Mouse (Mus musculus): Measurements from ENCODE around the gene Oser1. TPM values are rescaled to one million over a fixed set of nuclear protein-coding genes. Genes with fewer than 3 reads are reported as not detected.

Gene Oser1
- polyA plus RNA-seq, 1 experiment from 2014 or later = 83.2 TPM

DNA sequence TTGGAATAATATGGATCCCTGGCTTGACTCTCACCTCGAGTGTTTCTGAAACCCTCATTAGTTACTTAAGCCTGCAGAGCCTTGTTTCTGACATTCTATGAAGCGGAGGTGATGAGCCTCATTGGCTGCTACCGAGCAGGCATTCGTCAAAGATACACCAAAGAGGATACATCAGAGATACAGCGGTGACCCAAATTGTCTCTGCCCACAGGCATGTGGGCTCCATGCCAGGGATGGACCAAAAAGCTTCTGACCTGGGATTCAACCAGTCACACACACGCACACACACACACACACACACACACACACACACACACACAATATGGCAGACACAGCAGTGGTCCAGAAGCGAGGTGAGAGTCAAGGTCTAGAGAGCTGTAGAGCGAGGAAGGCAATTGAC lies 43.3 kb downstream of the Oser1 start:
- H3K4me1 ChIP-seq (replicated peaks; ENCODE audit: control insufficient read depth, insufficient read depth, low read length) = no peaks in the 10 kb centered on the region
- H3K9me3 ChIP-seq (ENCODE audit: control insufficient read depth, low read length) = no peaks in the 10 kb centered on the region
- H3K4me2 ChIP-seq (ENCODE audit: low read depth, low read length) = no peak overlapping the region
- H3K4me3 ChIP-seq (ENCODE audit: low read length) = no peak overlapping the region
- no peak overlapping the region for H3K27ac ChIP-seq (ENCODE audit: low read length)
- peaks cover 7% of the 10 kb centered on the region for H3K27me3 ChIP-seq (ENCODE audit: control insufficient read depth, insufficient read depth, low read depth, low read length)
- ATAC-seq (ENCODE audit: low read depth) = no peak
- WGBS = 76% methylated on average over 8 of the region's 8 CpGs
- no peaks in the 10 kb centered on the region for H3K36me3 ChIP-seq (ENCODE audit: control insufficient read depth, insufficient read depth, low read length)
- no peak overlapping the region for H3K9ac ChIP-seq (ENCODE audit: low read length)

DNA sequence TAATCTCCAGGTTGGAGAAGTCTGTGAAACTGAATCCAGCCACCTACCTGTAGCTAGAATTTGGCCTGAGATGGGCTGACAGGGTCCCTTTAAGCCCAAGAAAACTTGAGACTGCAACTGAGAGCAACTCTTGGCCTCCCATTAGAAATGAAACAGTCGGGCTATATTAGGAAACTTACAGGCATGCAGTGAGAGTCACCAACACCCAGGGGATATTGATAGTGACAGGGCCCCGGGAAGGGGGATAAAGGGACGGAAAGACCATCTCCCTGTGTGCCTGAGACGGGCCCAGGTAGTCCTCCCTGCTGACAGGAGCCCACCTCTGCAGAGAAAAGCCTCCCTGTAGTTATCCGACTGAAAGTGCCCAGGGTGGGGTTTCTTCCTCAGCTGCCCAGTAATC lies 45.1 kb downstream of the Oser1 start:
- no peaks in the 10 kb centered on the region for H3K9me3 ChIP-seq (ENCODE audit: control insufficient read depth, low read length)
- no peak for ATAC-seq (ENCODE audit: low read depth)
- H3K4me3 ChIP-seq (ENCODE audit: low read length) = no peak overlapping the region
- H3K27me3 ChIP-seq (ENCODE audit: control insufficient read depth, insufficient read depth, low read depth, low read length) = peaks cover 21% of the 10 kb centered on the region
- H3K36me3 ChIP-seq (ENCODE audit: control insufficient read depth, insufficient read depth, low read length) = peaks cover 8% of the 10 kb centered on the region; the same call in 1 of the 2 replicates
- H3K4me1 ChIP-seq (replicated peaks; ENCODE audit: control insufficient read depth, insufficient read depth, low read length) = no peaks in the 10 kb centered on the region
- no peak overlapping the region for H3K27ac ChIP-seq (ENCODE audit: low read length)
- WGBS = 67% methylated on average over 5 of the region's 5 CpGs
- no peak overlapping the region for H3K9ac ChIP-seq (ENCODE audit: low read length)
- no peak overlapping the region for H3K4me2 ChIP-seq (ENCODE audit: low read depth, low read length)

DNA sequence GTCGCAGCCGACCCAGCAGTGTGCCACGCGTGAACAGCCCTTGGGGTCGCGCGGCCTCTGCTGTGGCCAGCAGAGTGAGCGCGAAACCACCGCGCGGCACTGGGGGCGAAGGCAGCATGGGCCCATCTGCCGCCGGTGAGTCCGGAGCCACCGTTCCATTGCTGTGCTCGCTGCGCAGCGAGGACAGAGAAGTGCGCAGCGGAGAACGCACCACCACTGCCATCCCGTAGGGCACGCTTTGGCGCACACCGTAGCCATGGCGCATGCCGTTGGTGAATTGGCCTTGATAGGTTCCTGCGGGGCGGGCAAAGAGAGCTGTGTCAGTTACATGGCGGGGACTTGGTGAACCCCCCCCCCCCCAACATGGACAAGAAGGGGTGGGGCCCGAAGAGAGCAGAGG lies 48.4 kb downstream of the Oser1 start:
- Histone ChIP-seq H3K4me3 (ENCODE audit: low read length) (no peak overlapping the region), H3K27me3 (ENCODE audit: control insufficient read depth, insufficient read depth, low read depth, low read length) (peaks cover 21% of the 10 kb centered on the region), H3K4me1 (replicated peaks; ENCODE audit: control insufficient read depth, insufficient read depth, low read length) (no peaks in the 10 kb centered on the region), H3K4me2 (ENCODE audit: low read depth, low read length) (no peak overlapping the region), H3K9ac (ENCODE audit: low read length) (no peak overlapping the region), H3K9me3 (ENCODE audit: control insufficient read depth, low read length) (no peaks in the 10 kb centered on the region), H3K36me3 (ENCODE audit: control insufficient read depth, insufficient read depth, low read length) (peaks cover 8% of the 10 kb centered on the region; the same call in 1 of the 2 replicates), H3K27ac (ENCODE audit: low read length) (no peak overlapping the region)
- WGBS = 39% methylated on average over 33 of the region's 33 CpGs
- ATAC-seq (ENCODE audit: low read depth) = no peak; the same call in 1 of the 2 replicates

DNA sequence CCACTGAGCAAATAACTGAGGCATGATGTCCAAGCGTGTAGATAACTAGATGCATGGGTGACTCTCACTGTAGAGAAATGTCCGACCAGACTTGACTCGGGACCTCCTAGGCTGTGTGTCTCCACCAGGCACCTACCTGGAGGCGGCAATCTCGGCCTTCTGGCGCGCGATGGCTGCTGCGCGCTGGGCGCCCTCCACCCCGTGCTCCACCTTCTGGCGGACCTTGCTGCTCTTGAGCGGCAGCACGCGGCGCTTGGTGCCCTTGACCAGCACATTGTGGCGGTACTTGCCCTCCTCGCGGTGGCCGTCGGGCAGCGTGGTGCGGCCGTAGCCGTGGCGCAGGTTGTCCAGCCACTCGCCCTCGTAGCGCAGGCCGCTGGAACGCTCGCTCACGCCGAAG lies 49.0 kb downstream of the Oser1 start:
- Histone ChIP-seq H3K9ac (ENCODE audit: low read length) (no peak overlapping the region), H3K9me3 (ENCODE audit: control insufficient read depth, low read length) (no peaks in the 10 kb centered on the region), H3K27ac (ENCODE audit: low read length) (no peak overlapping the region), H3K4me1 (replicated peaks; ENCODE audit: control insufficient read depth, insufficient read depth, low read length) (0 out of 2 replicates have a peak, but pooled peaks cover under 1% of the 10 kb centered on the region), H3K36me3 (ENCODE audit: control insufficient read depth, insufficient read depth, low read length) (peaks cover 8% of the 10 kb centered on the region; the same call in 1 of the 2 replicates), H3K27me3 (ENCODE audit: control insufficient read depth, insufficient read depth, low read depth, low read length) (peaks cover 21% of the 10 kb centered on the region), H3K4me2 (ENCODE audit: low read depth, low read length) (no peak overlapping the region), H3K4me3 (ENCODE audit: low read length) (no peak overlapping the region)
- WGBS = 32% methylated on average over 35 of the region's 35 CpGs
- ATAC-seq (ENCODE audit: low read depth) = no peak

DNA sequence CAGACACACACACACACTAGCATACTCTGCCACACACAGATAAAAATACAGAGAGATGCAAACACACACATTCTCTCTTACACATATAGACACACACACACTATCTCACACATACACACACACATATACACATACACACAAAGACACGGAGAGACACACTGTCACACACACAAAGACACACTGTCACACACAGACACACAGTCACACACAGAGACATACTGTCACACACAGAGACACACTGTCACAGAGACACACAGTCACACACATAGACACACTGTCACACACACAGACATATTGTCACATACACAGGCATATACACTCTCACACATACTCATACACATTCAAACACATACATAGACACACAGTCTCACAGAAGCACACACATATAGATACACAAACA lies 51.9 kb downstream of the Oser1 start:
- no peak for ATAC-seq (ENCODE audit: low read depth)
- H3K36me3 ChIP-seq (ENCODE audit: control insufficient read depth, insufficient read depth, low read length) = peaks cover 8% of the 10 kb centered on the region; the same call in 1 of the 2 replicates
- H3K4me1 ChIP-seq (replicated peaks; ENCODE audit: control insufficient read depth, insufficient read depth, low read length) = peaks cover 3% of the 10 kb centered on the region; the same call in 1 of the 2 replicates
- no peak overlapping the region for H3K9ac ChIP-seq (ENCODE audit: low read length)
- no peaks in the 10 kb centered on the region for H3K9me3 ChIP-seq (ENCODE audit: control insufficient read depth, low read length)
- 79% methylated on average over 1 of the region's 1 CpGs for WGBS
- H3K27ac ChIP-seq (ENCODE audit: low read length) = no peak overlapping the region
- no peak overlapping the region for H3K4me3 ChIP-seq (ENCODE audit: low read length)
- no peak overlapping the region for H3K4me2 ChIP-seq (ENCODE audit: low read depth, low read length)
- peaks cover 21% of the 10 kb centered on the region for H3K27me3 ChIP-seq (ENCODE audit: control insufficient read depth, insufficient read depth, low read depth, low read length)

DNA sequence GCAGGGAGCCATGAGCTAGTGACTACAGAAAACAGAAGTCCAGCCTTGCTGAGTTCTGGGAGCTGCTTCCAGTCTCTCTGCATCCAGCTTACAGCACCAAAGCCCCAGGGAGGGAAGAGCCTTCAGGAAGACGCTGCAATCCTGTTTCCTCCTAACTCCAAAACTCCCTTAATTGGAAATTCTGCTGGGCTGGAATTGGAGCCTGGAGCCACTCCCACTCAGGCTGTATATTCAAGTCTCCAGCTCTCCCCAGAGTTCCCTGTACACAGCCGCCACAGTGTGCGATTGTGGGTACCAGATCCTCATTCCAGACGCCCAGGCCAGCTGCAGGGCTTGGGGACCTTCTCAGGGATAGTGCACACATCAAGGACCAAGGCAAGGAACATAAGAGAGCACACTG lies 54.3 kb downstream of the Oser1 start:
- Histone ChIP-seq H3K27me3 (ENCODE audit: control insufficient read depth, insufficient read depth, low read depth, low read length) (peaks cover 3% of the 10 kb centered on the region), H3K9me3 (ENCODE audit: control insufficient read depth, low read length) (no peaks in the 10 kb centered on the region), H3K36me3 (ENCODE audit: control insufficient read depth, insufficient read depth, low read length) (0 out of 2 replicates have a peak, but pooled peaks cover 2% of the 10 kb centered on the region), H3K4me2 (ENCODE audit: low read depth, low read length) (no peak overlapping the region), H3K4me3 (ENCODE audit: low read length) (no peak overlapping the region), H3K9ac (ENCODE audit: low read length) (0 out of 2 replicates have a peak overlapping the region, but pooled peaks have one; percentile 27), H3K4me1 (replicated peaks; ENCODE audit: control insufficient read depth, insufficient read depth, low read length) (peaks cover 3% of the 10 kb centered on the region; the same call in 1 of the 2 replicates), H3K27ac (ENCODE audit: low read length) (peak overlapping the region; percentile 48)
- WGBS = 30% methylated on average over 4 of the region's 4 CpGs
- peak; percentile 56; the same call in 1 of the 2 replicates for ATAC-seq (ENCODE audit: low read depth)

DNA sequence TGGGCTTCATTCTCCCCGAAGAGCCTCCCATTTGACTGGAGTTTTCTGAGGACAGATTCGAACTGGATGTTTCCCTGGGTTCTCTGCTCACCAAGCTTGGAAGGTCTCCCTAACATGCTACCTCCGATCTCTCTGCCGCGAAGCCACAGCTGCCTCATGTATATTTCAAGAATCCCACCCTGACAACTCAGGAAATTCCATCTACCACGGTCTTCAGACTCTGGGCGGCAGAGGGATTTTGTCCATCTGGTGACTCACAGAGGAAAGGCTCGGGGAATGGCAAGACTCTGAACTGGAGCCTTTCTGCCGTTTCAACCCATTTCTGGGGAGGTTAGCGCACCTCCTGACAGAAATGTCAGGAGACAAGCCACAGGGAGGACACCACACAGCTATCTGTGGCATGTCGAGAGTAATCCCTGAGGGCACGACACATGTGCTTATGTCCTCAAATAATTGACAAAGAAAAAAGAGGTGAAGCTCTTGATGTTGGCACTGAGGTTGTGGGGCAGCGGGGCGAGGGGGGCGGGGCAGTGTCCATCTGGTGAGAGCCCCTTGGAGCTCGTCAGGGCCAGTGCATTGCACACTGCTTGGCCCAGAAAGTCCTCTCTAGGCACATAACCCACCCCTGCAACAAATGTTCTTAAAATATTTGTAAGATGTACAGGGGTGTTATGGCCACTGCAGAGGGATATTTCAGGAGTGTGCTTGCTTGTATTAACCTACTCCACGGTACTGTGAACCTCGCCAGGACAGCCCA lies 59.5 kb downstream of the Oser1 start:
- ATAC-seq (ENCODE audit: low read depth) = peak; percentile 76
- Histone ChIP-seq H3K4me3 (ENCODE audit: low read length) (no peak overlapping the region), H3K4me1 (replicated peaks; ENCODE audit: control insufficient read depth, insufficient read depth, low read length) (peaks cover 2% of the 10 kb centered on the region; the same call in 1 of the 2 replicates), H3K27me3 (ENCODE audit: control insufficient read depth, insufficient read depth, low read depth, low read length) (no peaks in the 10 kb centered on the region), H3K9me3 (ENCODE audit: control insufficient read depth, low read length) (no peaks in the 10 kb centered on the region), H3K36me3 (ENCODE audit: control insufficient read depth, insufficient read depth, low read length) (no peaks in the 10 kb centered on the region), H3K27ac (ENCODE audit: low read length) (peak overlapping the region; percentile 85), H3K9ac (ENCODE audit: low read length) (no peak overlapping the region), H3K4me2 (ENCODE audit: low read depth, low read length) (no peak overlapping the region)
- WGBS = 43% methylated on average over 18 of the region's 18 CpGs

DNA sequence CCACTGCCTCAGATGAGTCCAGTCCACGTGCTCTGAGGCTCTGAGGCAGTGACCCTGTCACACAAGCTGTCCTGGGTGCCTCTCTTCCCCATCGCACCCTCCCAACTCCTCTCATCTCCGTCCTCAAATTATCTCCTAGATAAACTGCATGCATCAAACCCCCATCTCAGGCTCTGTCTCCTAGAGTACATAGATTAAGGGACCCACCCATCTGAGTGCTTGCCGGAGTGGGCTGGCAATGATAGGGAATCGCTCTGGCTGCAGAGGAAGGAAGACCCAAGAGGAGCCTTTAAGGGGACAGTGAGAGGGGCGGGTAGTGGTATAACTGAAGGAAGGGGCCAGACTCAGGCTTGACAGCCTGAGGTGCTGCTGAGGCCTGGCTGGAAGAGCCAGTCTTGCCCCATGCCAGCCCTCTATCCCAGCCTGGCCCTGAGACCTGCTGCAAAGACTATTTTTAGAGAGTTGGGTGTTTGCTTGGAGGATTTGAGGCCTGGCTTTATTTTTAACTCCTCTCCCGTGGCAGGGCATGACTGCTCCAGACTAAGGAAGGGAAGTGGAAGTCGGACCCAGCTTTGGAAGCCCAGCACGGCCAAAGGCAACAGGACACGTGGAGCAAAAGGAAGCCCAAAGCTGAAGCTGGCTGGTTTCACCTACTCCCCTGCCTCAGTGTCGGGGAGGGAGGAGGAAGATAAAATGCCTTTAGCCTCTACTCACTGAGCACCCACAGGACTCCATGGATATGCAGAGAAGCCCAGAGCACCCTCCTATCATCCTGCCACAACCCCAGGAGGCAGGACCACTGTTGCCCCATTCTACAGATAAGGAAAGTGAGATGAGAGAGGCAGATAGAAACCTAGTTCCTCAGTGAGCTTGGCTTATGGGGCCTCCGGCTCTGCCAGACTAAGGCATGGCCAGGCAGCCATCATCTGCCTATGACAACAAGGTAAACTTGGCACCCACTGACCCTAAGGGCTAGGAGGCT lies 61.3 kb downstream of the Oser1 start:
- H3K36me3 ChIP-seq (ENCODE audit: control insufficient read depth, insufficient read depth, low read length) = no peaks in the 10 kb centered on the region
- no peak overlapping the region for H3K4me3 ChIP-seq (ENCODE audit: low read length)
- H3K27ac ChIP-seq (ENCODE audit: low read length) = peak overlapping the region; percentile 85
- H3K27me3 ChIP-seq (ENCODE audit: control insufficient read depth, insufficient read depth, low read depth, low read length) = no peaks in the 10 kb centered on the region
- WGBS = 53% methylated on average over 12 of the region's 12 CpGs
- H3K4me2 ChIP-seq (ENCODE audit: low read depth, low read length) = no peak overlapping the region
- peaks cover 2% of the 10 kb centered on the region; the same call in 1 of the 2 replicates for H3K4me1 ChIP-seq (replicated peaks; ENCODE audit: control insufficient read depth, insufficient read depth, low read length)
- no peaks in the 10 kb centered on the region for H3K9me3 ChIP-seq (ENCODE audit: control insufficient read depth, low read length)
- peak overlapping the region; percentile 1; the same call in 1 of the 2 replicates for H3K9ac ChIP-seq (ENCODE audit: low read length)
- ATAC-seq (ENCODE audit: low read depth) = peak; percentile 57
